Mouse (Mus musculus): ENCODE data around the gene Mgst1. TPM values are rescaled to one million over a fixed set of nuclear protein-coding genes. Genes with fewer than 3 reads are reported as not detected.

Gene Mgst1
- polyA plus RNA-seq, 1 experiment: 95.0 TPM

GRCm38 (mm10) chr6:138117496-138117895, 22.6 kb upstream of the Mgst1 start:
- WGBS: 84% methylated on average over 3 of the region's 3 CpGs
- TF ChIP-seq CTCF (IDR thresholded peaks at IDR 0.05; ENCODE audit: borderline replicate concordance, control insufficient read depth, extremely low read depth, insufficient read depth, low read length, poor library complexity) (no peak), POLR2A (IDR thresholded peaks at IDR 0.05; ENCODE audit: control insufficient read depth, extremely low read depth, insufficient read depth, low read length, poor library complexity) (no peak)
- Histone ChIP-seq H3K4me1 (replicated peaks; ENCODE audit: control insufficient read depth, insufficient read depth, low read length) (no peaks in the 10 kb centered on the region), H3K36me3 (ENCODE audit: control insufficient read depth, insufficient read depth, low read length) (no peaks in the 10 kb centered on the region), H3K4me3 (ENCODE audit: control insufficient read depth, insufficient read depth, low read length) (no peak overlapping the region), H3K27me3 (ENCODE audit: control insufficient read depth, insufficient read depth, low read length) (no peaks in the 10 kb centered on the region), H3K27ac (ENCODE audit: control insufficient read depth, insufficient read depth, low read length) (no peak overlapping the region)
- DNase-seq: no peak

DNA sequence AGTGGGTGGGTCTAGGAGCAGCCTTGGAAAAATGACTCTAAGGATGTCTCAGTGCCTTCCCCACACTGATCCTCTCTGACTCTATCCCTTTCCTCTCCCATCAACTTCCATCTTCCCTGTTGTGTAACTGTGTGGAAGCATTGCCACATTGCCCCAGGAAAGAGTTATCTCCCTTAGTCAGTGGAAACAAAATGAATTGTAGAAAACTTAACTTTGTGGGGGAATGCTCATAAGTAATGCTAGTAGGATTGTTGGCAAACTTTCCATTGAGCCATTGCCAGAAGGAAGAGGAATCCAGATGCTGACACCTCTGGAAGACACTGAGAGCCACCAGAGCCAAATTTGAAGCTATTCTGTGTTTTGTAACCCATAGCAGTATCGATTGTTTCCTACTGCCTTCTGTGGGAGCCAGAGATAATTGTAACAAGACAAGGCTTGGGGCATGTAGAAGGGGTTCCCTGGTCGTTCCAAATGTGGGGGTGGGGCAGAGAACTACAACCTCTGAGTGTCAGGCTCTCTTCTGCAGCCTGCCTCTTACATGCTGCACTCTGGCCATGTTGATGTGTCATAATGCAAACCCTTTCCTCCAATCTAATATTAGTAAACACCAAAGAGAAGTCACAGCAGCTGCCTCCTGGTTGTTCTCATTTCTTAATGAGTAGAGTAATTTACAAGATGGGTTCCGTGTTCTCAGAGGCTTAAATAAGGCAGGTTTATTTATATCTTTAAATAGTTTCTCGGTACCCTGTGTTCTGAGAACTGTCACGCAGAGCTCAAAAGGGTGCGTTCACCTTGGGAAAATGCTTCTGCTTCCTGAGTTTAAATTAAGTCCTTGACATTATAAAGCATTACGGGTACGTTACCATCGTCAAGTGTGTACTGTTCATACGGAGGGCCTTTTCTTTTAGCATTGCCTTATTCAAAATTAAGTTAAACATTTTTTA, 11.5 kb upstream of the Mgst1 start:
- H3K27ac ChIP-seq (ENCODE audit: control insufficient read depth, insufficient read depth, low read length): no peak overlapping the region
- WGBS: 53% methylated on average over 10 of the region's 10 CpGs
- H3K36me3 ChIP-seq (ENCODE audit: control insufficient read depth, insufficient read depth, low read length): no peaks in the 10 kb centered on the region
- no peak overlapping the region for H3K4me3 ChIP-seq (ENCODE audit: control insufficient read depth, insufficient read depth, low read length)
- H3K27me3 ChIP-seq (ENCODE audit: control insufficient read depth, insufficient read depth, low read length): no peaks in the 10 kb centered on the region
- H3K4me1 ChIP-seq (replicated peaks; ENCODE audit: control insufficient read depth, insufficient read depth, low read length): no peaks in the 10 kb centered on the region
- no peak for TF ChIP-seq POLR2A (IDR thresholded peaks at IDR 0.05; ENCODE audit: control insufficient read depth, extremely low read depth, insufficient read depth, low read length, poor library complexity)
- no peak for TF ChIP-seq CTCF (IDR thresholded peaks at IDR 0.05; ENCODE audit: borderline replicate concordance, control insufficient read depth, extremely low read depth, insufficient read depth, low read length, poor library complexity)
- DNase-seq: no peak

DNA sequence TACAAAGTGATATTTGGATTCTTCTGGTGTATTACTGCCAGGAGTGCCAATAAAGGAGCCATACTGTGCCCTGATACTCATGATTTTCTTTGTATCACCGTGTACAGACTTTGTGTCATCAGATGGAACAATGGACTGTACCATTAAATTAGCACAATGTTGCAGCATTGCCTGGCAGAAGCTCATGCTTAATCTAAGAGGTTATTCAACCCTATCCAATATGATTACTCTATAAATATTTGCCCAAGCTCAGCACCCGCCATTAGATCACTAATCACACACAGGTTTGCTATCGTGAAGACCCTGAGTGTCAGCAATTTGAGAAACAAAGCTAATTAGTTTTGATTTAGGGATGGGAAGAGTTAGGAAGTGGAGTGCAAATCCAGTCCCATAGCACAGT, 9.6 kb upstream of the Mgst1 start:
- no peaks in the 10 kb centered on the region for H3K27me3 ChIP-seq (ENCODE audit: control insufficient read depth, insufficient read depth, low read length)
- no peak for TF ChIP-seq CTCF (IDR thresholded peaks at IDR 0.05; ENCODE audit: borderline replicate concordance, control insufficient read depth, extremely low read depth, insufficient read depth, low read length, poor library complexity)
- no peak for TF ChIP-seq POLR2A (IDR thresholded peaks at IDR 0.05; ENCODE audit: control insufficient read depth, extremely low read depth, insufficient read depth, low read length, poor library complexity)
- H3K27ac ChIP-seq (ENCODE audit: control insufficient read depth, insufficient read depth, low read length): no peak overlapping the region
- 90% methylated on average over 3 of the region's 3 CpGs for WGBS
- DNase-seq: no peak
- H3K36me3 ChIP-seq (ENCODE audit: control insufficient read depth, insufficient read depth, low read length): no peaks in the 10 kb centered on the region
- no peaks in the 10 kb centered on the region for H3K4me1 ChIP-seq (replicated peaks; ENCODE audit: control insufficient read depth, insufficient read depth, low read length)
- H3K4me3 ChIP-seq (ENCODE audit: control insufficient read depth, insufficient read depth, low read length): no peak overlapping the region

DNA sequence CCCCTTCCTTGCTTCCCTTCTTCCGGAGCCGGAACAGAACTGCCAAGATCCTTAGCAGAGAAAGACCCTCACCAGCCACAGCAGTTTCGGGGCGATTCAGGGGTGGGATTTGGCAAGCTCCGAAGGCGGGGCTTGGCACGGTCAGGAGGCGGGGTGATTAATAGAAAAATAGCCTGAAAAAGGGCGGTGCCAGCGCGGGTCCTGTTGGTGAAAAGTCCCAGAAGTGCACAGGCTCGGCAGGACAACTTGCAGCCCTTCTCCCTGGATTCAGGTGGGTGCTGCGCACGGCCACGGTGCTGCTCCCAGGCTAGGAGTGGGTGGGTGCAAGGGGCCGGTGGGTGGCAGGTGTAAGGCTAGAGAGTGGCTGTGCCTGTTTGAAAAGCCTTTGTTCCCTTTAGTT, 220 bp downstream of the Mgst1 start:
- H3K4me1 ChIP-seq (replicated peaks; ENCODE audit: control insufficient read depth, insufficient read depth, low read length): no peaks in the 10 kb centered on the region
- DNase-seq: no peak
- no peak for TF ChIP-seq POLR2A (IDR thresholded peaks at IDR 0.05; ENCODE audit: control insufficient read depth, extremely low read depth, insufficient read depth, low read length, poor library complexity)
- TF ChIP-seq CTCF (IDR thresholded peaks at IDR 0.05; ENCODE audit: borderline replicate concordance, control insufficient read depth, extremely low read depth, insufficient read depth, low read length, poor library complexity): no peak
- 1% methylated on average over 16 of the region's 16 CpGs for WGBS
- H3K4me3 ChIP-seq (ENCODE audit: control insufficient read depth, insufficient read depth, low read length): no peak overlapping the region
- H3K36me3 ChIP-seq (ENCODE audit: control insufficient read depth, insufficient read depth, low read length): no peaks in the 10 kb centered on the region
- no peak overlapping the region for H3K27ac ChIP-seq (ENCODE audit: control insufficient read depth, insufficient read depth, low read length)
- no peaks in the 10 kb centered on the region for H3K27me3 ChIP-seq (ENCODE audit: control insufficient read depth, insufficient read depth, low read length)

GRCm38 (mm10) chr6:138141111-138141592, 1.0 kb downstream of the Mgst1 start:
- Histone ChIP-seq H3K27ac (ENCODE audit: control insufficient read depth, insufficient read depth, low read length) (no peak overlapping the region), H3K4me1 (replicated peaks; ENCODE audit: control insufficient read depth, insufficient read depth, low read length) (no peaks in the 10 kb centered on the region), H3K27me3 (ENCODE audit: control insufficient read depth, insufficient read depth, low read length) (no peaks in the 10 kb centered on the region), H3K36me3 (ENCODE audit: control insufficient read depth, insufficient read depth, low read length) (no peaks in the 10 kb centered on the region), H3K4me3 (ENCODE audit: control insufficient read depth, insufficient read depth, low read length) (no peak overlapping the region)
- no peak for DNase-seq
- TF ChIP-seq POLR2A (IDR thresholded peaks at IDR 0.05; ENCODE audit: control insufficient read depth, extremely low read depth, insufficient read depth, low read length, poor library complexity): no peak
- TF ChIP-seq CTCF (IDR thresholded peaks at IDR 0.05; ENCODE audit: borderline replicate concordance, control insufficient read depth, extremely low read depth, insufficient read depth, low read length, poor library complexity): no peak
- 68% methylated on average over 4 of the region's 4 CpGs for WGBS

GRCm38 (mm10) chr6:138142604-138143003, 2.5 kb downstream of the Mgst1 start:
- DNase-seq: no peak
- H3K27ac ChIP-seq (ENCODE audit: control insufficient read depth, insufficient read depth, low read length): no peak overlapping the region
- H3K4me1 ChIP-seq (replicated peaks; ENCODE audit: control insufficient read depth, insufficient read depth, low read length): no peaks in the 10 kb centered on the region
- no peaks in the 10 kb centered on the region for H3K36me3 ChIP-seq (ENCODE audit: control insufficient read depth, insufficient read depth, low read length)
- TF ChIP-seq POLR2A (IDR thresholded peaks at IDR 0.05; ENCODE audit: control insufficient read depth, extremely low read depth, insufficient read depth, low read length, poor library complexity): no peak
- TF ChIP-seq CTCF (IDR thresholded peaks at IDR 0.05; ENCODE audit: borderline replicate concordance, control insufficient read depth, extremely low read depth, insufficient read depth, low read length, poor library complexity): no peak
- no peaks in the 10 kb centered on the region for H3K27me3 ChIP-seq (ENCODE audit: control insufficient read depth, insufficient read depth, low read length)
- no peak overlapping the region for H3K4me3 ChIP-seq (ENCODE audit: control insufficient read depth, insufficient read depth, low read length)
- 96% methylated on average over 7 of the region's 7 CpGs for WGBS

Data from thymus, adult 2 months (tissue).